Mouse (Mus musculus) gastrocnemius, adult 18-20 months (tissue): ENCODE results near the gene Adamts12. TPM values are rescaled to one million over a fixed set of nuclear protein-coding genes. Genes with fewer than 3 reads are reported as not detected.

Source experiments
- total RNA-seq, 2 experiments: library from RNA; stranded (reverse); gene quantifications; 2 replicates each; pipeline ENCODE4 v1.2.3; 2021

Gene Adamts12
- total RNA-seq, 2 experiments from 2014 or later, result 1.4 to 1.9 TPM

Other genes with a start within 250 kb of the Adamts12 start
- under 1 TPM; 0.71 to 0.74 TPM for gene C1qtnf3, start 112.5 kb upstream of the Adamts12 start, total RNA-seq
- 10 to 100 TPM; 16.7 to 17.0 TPM for gene Amacr, start 83.0 kb upstream of the Adamts12 start, total RNA-seq
- under 1 TPM in 1 of 2 experiments, not detected in 1; 0.11 TPM for gene Slc45a2, start 64.1 kb upstream of the Adamts12 start, total RNA-seq
- gene Rxfp3, start 26.8 kb upstream of the Adamts12 start, total RNA-seq, result not detected